Mouse (Mus musculus): ENCODE measurements around the gene Pex5. TPM values are rescaled to one million over a fixed set of nuclear protein-coding genes. Genes with fewer than 3 reads are reported as not detected.
A peak's percentile ranks its signal among the peaks of the same experiment; 100 is the strongest.

Gene Pex5
- polyA plus RNA-seq (2015; fragmentation: Nextera tagmentation; extraction: Ambion mirVana): 66.9 and 67.6 TPM in 2 replicates

GRCm38 (mm10) chr6:124414927-124415325 is at the start of gene Pex5:
Gene Pex5 (minus strand): TSS chr6:124415067.
- Histone ChIP-seq H3K27ac (replicated peaks) (peak within 1 kb of the TSS; percentile 84), H3K4me2 (peak within 1 kb of the TSS; percentile 79), H3K9me3 (no peaks in the 10 kb centered on the region), H3K4me1 (replicated peaks) (peaks cover 31% of the 10 kb centered on the region), H3K9ac (peak within 1 kb of the TSS; percentile 93), H3K36me3 (peaks cover 23% of the 10 kb centered on the region), H3K4me3 (peak within 1 kb of the TSS; percentile 93), H3K27me3 (no peaks in the 10 kb centered on the region)
- under 1% methylated on average over 34 of the region's 36 CpGs for WGBS
- ATAC-seq (ENCODE audit: low read depth): peak; percentile 96

- no peaks in the 10 kb centered on the region for H3K9me3 ChIP-seq
- H3K36me3 ChIP-seq: peaks cover 26% of the 10 kb centered on the region
- ATAC-seq (ENCODE audit: low read depth): peak; percentile 60
- no peaks in the 10 kb centered on the region for H3K27me3 ChIP-seq
- peak overlapping the region; percentile 74 for H3K4me2 ChIP-seq
- peak overlapping the region; percentile 87 for H3K27ac ChIP-seq (replicated peaks)
- 13% methylated on average over 8 of the region's 8 CpGs for WGBS
- peaks cover 32% of the 10 kb centered on the region for H3K4me1 ChIP-seq (replicated peaks)
- H3K9ac ChIP-seq: peak overlapping the region; percentile 85
- H3K4me3 ChIP-seq: peak overlapping the region; percentile 63
Observed at GRCm38 (mm10) chr6:124463881-124464291, 49.0 kb upstream of the Pex5 start.

- no peak for ATAC-seq (ENCODE audit: low read depth)
- no peak overlapping the region for H3K4me2 ChIP-seq
- WGBS: 92% methylated on average over 4 of the region's 4 CpGs
- no peak overlapping the region for H3K9ac ChIP-seq
- H3K9me3 ChIP-seq: no peaks in the 10 kb centered on the region
- H3K4me3 ChIP-seq: no peak overlapping the region
- no peaks in the 10 kb centered on the region for H3K27me3 ChIP-seq
- H3K4me1 ChIP-seq (replicated peaks): peaks cover 20% of the 10 kb centered on the region
- no peak overlapping the region for H3K27ac ChIP-seq (replicated peaks)
- H3K36me3 ChIP-seq: peaks cover 65% of the 10 kb centered on the region
Observed at GRCm38 (mm10) chr6:124459388-124459787, 44.5 kb upstream of the Pex5 start.

- H3K9me3 ChIP-seq: no peaks in the 10 kb centered on the region
- H3K4me1 ChIP-seq (replicated peaks): peaks cover 17% of the 10 kb centered on the region
- H3K36me3 ChIP-seq: peaks cover 65% of the 10 kb centered on the region
- H3K4me2 ChIP-seq: no peak overlapping the region
- H3K4me3 ChIP-seq: no peak overlapping the region
- H3K27me3 ChIP-seq: no peaks in the 10 kb centered on the region
- 84% methylated on average over 11 of the region's 11 CpGs for WGBS
- no peak for ATAC-seq (ENCODE audit: low read depth)
- no peak overlapping the region for H3K27ac ChIP-seq (replicated peaks)
- no peak overlapping the region for H3K9ac ChIP-seq
Observed at GRCm38 (mm10) chr6:124458505-124458904, 43.6 kb upstream of the Pex5 start.

GRCm38 (mm10) chr6:124457827-124458226 is 43.0 kb upstream of the Pex5 start:
- Histone ChIP-seq H3K4me1 (replicated peaks) (peaks cover 11% of the 10 kb centered on the region), H3K4me3 (no peak overlapping the region), H3K27me3 (no peaks in the 10 kb centered on the region), H3K27ac (replicated peaks) (no peak overlapping the region), H3K4me2 (no peak overlapping the region), H3K9ac (no peak overlapping the region), H3K36me3 (peaks cover 70% of the 10 kb centered on the region), H3K9me3 (no peaks in the 10 kb centered on the region)
- ATAC-seq (ENCODE audit: low read depth): no peak
- WGBS: 91% methylated on average over 5 of the region's 5 CpGs

- Histone ChIP-seq H3K27ac (replicated peaks) (no peak overlapping the region), H3K4me3 (no peak overlapping the region), H3K9me3 (no peaks in the 10 kb centered on the region), H3K36me3 (peaks cover 72% of the 10 kb centered on the region), H3K4me2 (no peak overlapping the region), H3K4me1 (replicated peaks) (no peaks in the 10 kb centered on the region), H3K27me3 (no peaks in the 10 kb centered on the region), H3K9ac (no peak overlapping the region)
- WGBS: 93% methylated on average over 5 of the region's 5 CpGs
- no peak for ATAC-seq (ENCODE audit: low read depth)
Observed at GRCm38 (mm10) chr6:124456243-124456642, 41.4 kb upstream of the Pex5 start.

GRCm38 (mm10) chr6:124453756-124454155 is 38.9 kb upstream of the Pex5 start:
- Histone ChIP-seq H3K27me3 (no peaks in the 10 kb centered on the region), H3K27ac (replicated peaks) (no peak overlapping the region), H3K4me2 (no peak overlapping the region), H3K4me3 (no peak overlapping the region), H3K9me3 (no peaks in the 10 kb centered on the region), H3K36me3 (peaks cover 75% of the 10 kb centered on the region), H3K9ac (no peak overlapping the region), H3K4me1 (replicated peaks) (no peaks in the 10 kb centered on the region)
- ATAC-seq (ENCODE audit: low read depth): no peak
- 37% methylated on average over 4 of the region's 4 CpGs for WGBS

- ATAC-seq (ENCODE audit: low read depth): no peak
- no peak overlapping the region for H3K4me2 ChIP-seq
- H3K27ac ChIP-seq (replicated peaks): no peak overlapping the region
- H3K9me3 ChIP-seq: no peaks in the 10 kb centered on the region
- peaks cover 73% of the 10 kb centered on the region for H3K36me3 ChIP-seq
- no peaks in the 10 kb centered on the region for H3K4me1 ChIP-seq (replicated peaks)
- WGBS: 71% methylated on average over 3 of the region's 3 CpGs
- no peak overlapping the region for H3K9ac ChIP-seq
- no peak overlapping the region for H3K4me3 ChIP-seq
- no peaks in the 10 kb centered on the region for H3K27me3 ChIP-seq
Observed at GRCm38 (mm10) chr6:124451995-124452394, 37.1 kb upstream of the Pex5 start.

- H3K27ac ChIP-seq (replicated peaks): no peak overlapping the region
- ATAC-seq (ENCODE audit: low read depth): no peak
- H3K4me3 ChIP-seq: no peak overlapping the region
- no peaks in the 10 kb centered on the region for H3K4me1 ChIP-seq (replicated peaks)
- no peak overlapping the region for H3K4me2 ChIP-seq
- H3K9ac ChIP-seq: no peak overlapping the region
- no peaks in the 10 kb centered on the region for H3K27me3 ChIP-seq
- H3K36me3 ChIP-seq: peaks cover 72% of the 10 kb centered on the region
- H3K9me3 ChIP-seq: no peaks in the 10 kb centered on the region
- whole genome bisulfite sequencing: 86% methylated on average over 18 of the region's 18 CpGs
Observed at GRCm38 (mm10) chr6:124449668-124450383, 35.0 kb upstream of the Pex5 start.

GRCm38 (mm10) chr6:124448959-124449667 is 34.2 kb upstream of the Pex5 start:
- no peak overlapping the region for H3K9ac ChIP-seq
- no peaks in the 10 kb centered on the region for H3K4me1 ChIP-seq (replicated peaks)
- H3K27ac ChIP-seq (replicated peaks): no peak overlapping the region
- peaks cover 76% of the 10 kb centered on the region for H3K36me3 ChIP-seq
- WGBS: 96% methylated on average over 16 of the region's 16 CpGs
- no peak overlapping the region for H3K4me3 ChIP-seq
- H3K27me3 ChIP-seq: no peaks in the 10 kb centered on the region
- H3K9me3 ChIP-seq: no peaks in the 10 kb centered on the region
- H3K4me2 ChIP-seq: no peak overlapping the region
- ATAC-seq (ENCODE audit: low read depth): no peak

- Histone ChIP-seq H3K9ac (no peak overlapping the region), H3K27ac (replicated peaks) (no peak overlapping the region), H3K4me3 (no peak overlapping the region), H3K4me1 (replicated peaks) (no peaks in the 10 kb centered on the region), H3K4me2 (no peak overlapping the region), H3K36me3 (peaks cover 83% of the 10 kb centered on the region), H3K9me3 (no peaks in the 10 kb centered on the region), H3K27me3 (no peaks in the 10 kb centered on the region)
- 77% methylated on average over 10 of the region's 10 CpGs for WGBS
- ATAC-seq (ENCODE audit: low read depth): no peak
Observed at GRCm38 (mm10) chr6:124448186-124448852, 33.5 kb upstream of the Pex5 start.

GRCm38 (mm10) chr6:124447356-124447755 is 32.5 kb upstream of the Pex5 start:
- peaks cover 79% of the 10 kb centered on the region for H3K36me3 ChIP-seq
- no peak overlapping the region for H3K4me2 ChIP-seq
- H3K4me1 ChIP-seq (replicated peaks): no peaks in the 10 kb centered on the region
- H3K27me3 ChIP-seq: no peaks in the 10 kb centered on the region
- ATAC-seq (ENCODE audit: low read depth): no peak
- WGBS: 86% methylated on average over 2 of the region's 2 CpGs
- no peak overlapping the region for H3K27ac ChIP-seq (replicated peaks)
- H3K9ac ChIP-seq: no peak overlapping the region
- no peaks in the 10 kb centered on the region for H3K9me3 ChIP-seq
- no peak overlapping the region for H3K4me3 ChIP-seq
